Mouse (Mus musculus): ENCODE measurements around the gene Mrgpre.

DNA sequence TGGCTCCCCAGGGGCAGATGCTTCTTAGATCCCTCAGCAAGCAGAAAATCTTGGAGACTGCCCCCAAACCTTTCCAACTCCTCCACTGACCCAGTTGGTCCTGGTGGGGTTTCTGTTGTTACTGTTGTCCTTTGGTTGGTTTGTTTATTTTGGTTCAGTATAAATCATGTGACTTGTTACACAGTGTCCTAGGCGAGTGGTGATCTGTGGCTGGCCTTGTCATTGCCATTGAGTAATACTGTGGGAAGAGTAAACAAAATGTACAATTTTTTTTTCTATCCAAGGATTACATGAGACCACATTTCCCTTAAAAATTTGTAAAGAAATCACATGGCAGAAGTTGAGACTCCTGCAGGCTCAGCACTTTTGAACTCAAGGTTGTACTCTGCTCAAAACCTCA, 14.8 kb downstream of the Mrgpre start:
- no peak for TF ChIP-seq CTCF (IDR thresholded peaks at IDR 0.05 in 2 of 3, conservative IDR thresholded peaks at IDR 0.05 in 1 of 3; ENCODE audit: control insufficient read depth in 1 of 3, insufficient read depth in 1 of 3, low read depth in 2 of 3, low read length in 3 of 3, poor library complexity in 1 of 3, severe bottlenecking in 1 of 3)
- TF ChIP-seq GATA1 (IDR thresholded peaks at IDR 0.05; ENCODE audit: low read depth, low read length): no peak
- TF ChIP-seq ELF1 (IDR thresholded peaks at IDR 0.05; ENCODE audit: low read depth, low read length): no peak
- TF ChIP-seq POLR2AphosphoS2 (IDR thresholded peaks at IDR 0.05; ENCODE audit: low read length): no peak
- TF ChIP-seq TAL1 (IDR thresholded peaks at IDR 0.05; ENCODE audit: low read length): no peak
- no peak for TF ChIP-seq RAD21 (IDR thresholded peaks at IDR 0.05; ENCODE audit: low read depth, low read length)
- no peak for TF ChIP-seq EP300 (IDR thresholded peaks at IDR 0.05; ENCODE audit: low read depth in 1 of 2, low read length in 2 of 2)
- no peak for TF ChIP-seq E2F4 (IDR thresholded peaks at IDR 0.05; ENCODE audit: borderline replicate concordance, low read depth, low read length)
- TF ChIP-seq POLR2A (IDR thresholded peaks at IDR 0.05; ENCODE audit: control insufficient read depth in 1 of 2, insufficient read depth in 1 of 2, low read depth in 1 of 2, low read length in 2 of 2, poor library complexity in 1 of 2): no peak

Data from MEL (cell line).